Mouse (Mus musculus): ENCODE results near the gene Nlgn1. TPM values are rescaled to one million over a fixed set of nuclear protein-coding genes. Genes with fewer than 3 reads are reported as not detected.

The Nlgn1 gene
- total RNA-seq, 1 experiment: 0.04 TPM

GRCm38 (mm10) chr3:26330019-26330418, 2.2 kb downstream of the Nlgn1 start:
- no peaks in the 10 kb centered on the region for H3K9me3 ChIP-seq (ENCODE audit: control insufficient read depth, insufficient read depth, low read depth, low read length)
- H3K27ac ChIP-seq (ENCODE audit: insufficient read depth, low read depth, low read length, poor library complexity, severe bottlenecking): no peak overlapping the region
- H3K36me3 ChIP-seq (ENCODE audit: control insufficient read depth, insufficient read depth, low read length, poor library complexity, severe bottlenecking): no peaks in the 10 kb centered on the region
- in situ Hi-C loops (cut with MboI; ENCODE audit: low sequenced_read_pairs in 2 of 2, unreplicated experiment in 2 of 2): no loop called here
- no peak for TF ChIP-seq MAFK (IDR thresholded peaks at IDR 0.05; ENCODE audit: insufficient read depth, low read depth, low read length)
- TF ChIP-seq CHD2 (IDR thresholded peaks at IDR 0.05; ENCODE audit: low read depth, low read length): no peak
- TF ChIP-seq ZC3H11A (IDR thresholded peaks at IDR 0.05; ENCODE audit: borderline replicate concordance, low read depth, low read length): no peak
- TF ChIP-seq ZNF384 (IDR thresholded peaks at IDR 0.05; ENCODE audit: low read depth, low read length): no peak
- TF ChIP-seq HCFC1 (IDR thresholded peaks at IDR 0.05; ENCODE audit: borderline replicate concordance, insufficient read depth, low read length): no peak
- H3K4me1 ChIP-seq (ENCODE audit: control insufficient read depth in 2 of 2, insufficient read depth in 2 of 2, low read length in 2 of 2, poor library complexity in 1 of 2): no peaks in the 10 kb centered on the region
- no peak overlapping the region for H3K9ac ChIP-seq (ENCODE audit: insufficient read depth, low read depth, low read length, poor library complexity, severe bottlenecking)
- no peak overlapping the region for H3K4me3 ChIP-seq (ENCODE audit: insufficient read depth in 1 of 2, low read depth in 1 of 2, low read length in 2 of 2, poor library complexity in 1 of 2, severe bottlenecking in 1 of 2)
- DNase-seq (ENCODE audit: low read depth, low spot score): no peak

DNA sequence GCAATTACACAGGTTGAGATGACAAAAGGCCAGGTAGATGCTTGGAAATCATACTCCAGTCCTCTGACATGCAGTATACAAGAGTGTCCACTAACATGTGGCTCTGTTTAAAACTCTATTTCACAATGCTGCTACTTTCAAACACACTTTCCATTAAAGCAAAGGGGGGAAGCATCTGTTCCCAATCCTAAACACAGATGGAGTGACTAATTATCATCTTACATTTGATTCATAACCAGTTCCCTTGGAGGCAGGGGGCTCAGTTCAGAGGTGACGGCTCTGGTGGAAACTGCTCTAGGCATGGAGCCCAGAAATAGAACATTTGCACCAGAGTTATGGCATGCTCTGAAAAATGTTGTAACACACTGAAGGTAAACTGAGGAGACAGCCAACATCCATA, 7.8 kb downstream of the Nlgn1 start:
- DNase-seq (ENCODE audit: low read depth, low spot score): no peak
- H3K9ac ChIP-seq (ENCODE audit: insufficient read depth, low read depth, low read length, poor library complexity, severe bottlenecking): no peak overlapping the region
- no peak overlapping the region for H3K27ac ChIP-seq (ENCODE audit: insufficient read depth, low read depth, low read length, poor library complexity, severe bottlenecking)
- H3K4me1 ChIP-seq (ENCODE audit: control insufficient read depth in 2 of 2, insufficient read depth in 2 of 2, low read length in 2 of 2, poor library complexity in 1 of 2): no peaks in the 10 kb centered on the region
- H3K4me3 ChIP-seq (ENCODE audit: insufficient read depth in 1 of 2, low read depth in 1 of 2, low read length in 2 of 2, poor library complexity in 1 of 2, severe bottlenecking in 1 of 2): no peak overlapping the region
- H3K9me3 ChIP-seq (ENCODE audit: control insufficient read depth, insufficient read depth, low read depth, low read length): no peaks in the 10 kb centered on the region
- TF ChIP-seq ZNF384 (IDR thresholded peaks at IDR 0.05; ENCODE audit: low read depth, low read length) (no peak), ZC3H11A (IDR thresholded peaks at IDR 0.05; ENCODE audit: borderline replicate concordance, low read depth, low read length) (no peak), CHD2 (IDR thresholded peaks at IDR 0.05; ENCODE audit: low read depth, low read length) (no peak), MAFK (IDR thresholded peaks at IDR 0.05; ENCODE audit: insufficient read depth, low read depth, low read length) (no peak)
- H3K36me3 ChIP-seq (ENCODE audit: control insufficient read depth, insufficient read depth, low read length, poor library complexity, severe bottlenecking): no peaks in the 10 kb centered on the region
- in situ Hi-C loops (cut with MboI; ENCODE audit: low sequenced_read_pairs in 2 of 2, unreplicated experiment in 2 of 2): no loop called here

- no peaks in the 10 kb centered on the region for H3K4me1 ChIP-seq (ENCODE audit: control insufficient read depth in 2 of 2, insufficient read depth in 2 of 2, low read length in 2 of 2, poor library complexity in 1 of 2)
- no peak overlapping the region for H3K4me3 ChIP-seq (ENCODE audit: insufficient read depth in 1 of 2, low read depth in 1 of 2, low read length in 2 of 2, poor library complexity in 1 of 2, severe bottlenecking in 1 of 2)
- in situ Hi-C loops (cut with MboI; ENCODE audit: low sequenced_read_pairs in 2 of 2, unreplicated experiment in 2 of 2): no loop called here
- no peaks in the 10 kb centered on the region for H3K36me3 ChIP-seq (ENCODE audit: control insufficient read depth, insufficient read depth, low read length, poor library complexity, severe bottlenecking)
- H3K9me3 ChIP-seq (ENCODE audit: control insufficient read depth, insufficient read depth, low read depth, low read length): no peaks in the 10 kb centered on the region
- H3K27ac ChIP-seq (ENCODE audit: insufficient read depth, low read depth, low read length, poor library complexity, severe bottlenecking): no peak overlapping the region
- TF ChIP-seq ZC3H11A (IDR thresholded peaks at IDR 0.05; ENCODE audit: borderline replicate concordance, low read depth, low read length) (no peak), MAFK (IDR thresholded peaks at IDR 0.05; ENCODE audit: insufficient read depth, low read depth, low read length) (no peak), CHD2 (IDR thresholded peaks at IDR 0.05; ENCODE audit: low read depth, low read length) (no peak), ZNF384 (IDR thresholded peaks at IDR 0.05; ENCODE audit: low read depth, low read length) (no peak), HCFC1 (IDR thresholded peaks at IDR 0.05; ENCODE audit: borderline replicate concordance, insufficient read depth, low read length) (no peak)
- H3K9ac ChIP-seq (ENCODE audit: insufficient read depth, low read depth, low read length, poor library complexity, severe bottlenecking): no peak overlapping the region
- no peak for DNase-seq (ENCODE audit: low read depth, low spot score)
Measured at GRCm38 (mm10) chr3:26317397-26317796, 14.9 kb downstream of the Nlgn1 start.

- DNase-seq (ENCODE audit: low read depth, low spot score): no peak
- in situ Hi-C loops (cut with MboI; ENCODE audit: low sequenced_read_pairs in 2 of 2, unreplicated experiment in 2 of 2): no loop called here
- no peaks in the 10 kb centered on the region for H3K9me3 ChIP-seq (ENCODE audit: control insufficient read depth, insufficient read depth, low read depth, low read length)
- H3K27ac ChIP-seq (ENCODE audit: insufficient read depth, low read depth, low read length, poor library complexity, severe bottlenecking): no peak overlapping the region
- H3K4me3 ChIP-seq (ENCODE audit: insufficient read depth in 1 of 2, low read depth in 1 of 2, low read length in 2 of 2, poor library complexity in 1 of 2, severe bottlenecking in 1 of 2): no peak overlapping the region
- TF ChIP-seq CHD2 (IDR thresholded peaks at IDR 0.05; ENCODE audit: low read depth, low read length) (no peak), MAFK (IDR thresholded peaks at IDR 0.05; ENCODE audit: insufficient read depth, low read depth, low read length) (no peak), HCFC1 (IDR thresholded peaks at IDR 0.05; ENCODE audit: borderline replicate concordance, insufficient read depth, low read length) (no peak), ZC3H11A (IDR thresholded peaks at IDR 0.05; ENCODE audit: borderline replicate concordance, low read depth, low read length) (no peak), ZNF384 (IDR thresholded peaks at IDR 0.05; ENCODE audit: low read depth, low read length) (no peak)
- no peaks in the 10 kb centered on the region for H3K4me1 ChIP-seq (ENCODE audit: control insufficient read depth in 2 of 2, insufficient read depth in 2 of 2, low read length in 2 of 2, poor library complexity in 1 of 2)
- H3K9ac ChIP-seq (ENCODE audit: insufficient read depth, low read depth, low read length, poor library complexity, severe bottlenecking): no peak overlapping the region
- no peaks in the 10 kb centered on the region for H3K36me3 ChIP-seq (ENCODE audit: control insufficient read depth, insufficient read depth, low read length, poor library complexity, severe bottlenecking)
Measured at GRCm38 (mm10) chr3:26297869-26298268, 34.4 kb downstream of the Nlgn1 start.
